Mouse (Mus musculus) midbrain, embryonic 10.5 days (tissue): ENCODE data around the gene Cyp2d11. TPM values are rescaled to one million over a fixed set of nuclear protein-coding genes. Genes with fewer than 3 reads are reported as not detected.
"Not testable (repeated sequence)": the region's sequence is repeated elsewhere in the genome, so short reads cannot be mapped to it uniquely, and the experiment has no call there.

Experiments
- DNase-seq: peaks from one replicate; pipeline ENCODE4 v3.0.0-alpha.2; 2017; ENCODE audit warnings: low spot score
- H3K27ac ChIP-seq: fragments of 300-500 bp; sonication (generic); replicated peaks from 2 replicates; pipeline ENCODE4 v1.5.1; 2016; ENCODE audit warnings: mild to moderate bottlenecking
- H3K27me3 ChIP-seq: fragments of 300-500 bp; sonication (generic); 2 replicates; pipeline ENCODE4 v1.6.1; 2016; ENCODE audit warnings: low read depth, mild to moderate bottlenecking; ENCODE audit not compliant: poor library complexity, severe bottlenecking
- H3K36me3 ChIP-seq: fragments of 300-500 bp; sonication (generic); 2 replicates; pipeline ENCODE4 v1.6.1; 2016; ENCODE audit warnings: mild to moderate bottlenecking, moderate library complexity
- H3K4me1 ChIP-seq: fragments of 300-500 bp; sonication (generic); 2 replicates; pipeline ENCODE4 v1.6.1; 2016
- H3K4me3 ChIP-seq: fragments of 300-500 bp; sonication (generic); 2 replicates; pipeline ENCODE4 v1.5.1; 2016; ENCODE audit warnings: mild to moderate bottlenecking, moderate library complexity
- H3K9me3 ChIP-seq: fragments of 300-500 bp; sonication (generic); replicated peaks from 2 replicates; pipeline ENCODE4 v1.6.1; 2016; ENCODE audit warnings: mild to moderate bottlenecking
- WGBS: fragments of 180-500 bp; shearing (Covaris S2); methylation state at CpG from one replicate; pipeline ENCODE4 v1.1.7; 2016; 5-methylcytosine and 5-hydroxymethylcytosine counted together
- polyA plus RNA-seq: library from polyadenylated mRNA; unstranded; fragments of >200 nt; fragmentation: Nextera tagmentation; extraction: Ambion mirVana; gene quantifications from 2 replicates; pipeline ENCODE4 v1.2.1, GENCODE M21; 2016

Cyp2d11 gene
- not detected in 2 replicates for polyA plus RNA-seq

GRCm38 (mm10) chr15:82393922-82394321, at the start of gene Cyp2d11:
TSS of gene Cyp2d11 (minus strand) at chr15:82394022.
- H3K4me1 ChIP-seq, H3K27me3 ChIP-seq, H3K4me3 ChIP-seq, H3K9me3 ChIP-seq, DNase-seq, H3K36me3 ChIP-seq, H3K27ac ChIP-seq: not testable (repeated sequence)
- 87% methylated on average over 2 of the region's 2 CpGs for WGBS

DNA sequence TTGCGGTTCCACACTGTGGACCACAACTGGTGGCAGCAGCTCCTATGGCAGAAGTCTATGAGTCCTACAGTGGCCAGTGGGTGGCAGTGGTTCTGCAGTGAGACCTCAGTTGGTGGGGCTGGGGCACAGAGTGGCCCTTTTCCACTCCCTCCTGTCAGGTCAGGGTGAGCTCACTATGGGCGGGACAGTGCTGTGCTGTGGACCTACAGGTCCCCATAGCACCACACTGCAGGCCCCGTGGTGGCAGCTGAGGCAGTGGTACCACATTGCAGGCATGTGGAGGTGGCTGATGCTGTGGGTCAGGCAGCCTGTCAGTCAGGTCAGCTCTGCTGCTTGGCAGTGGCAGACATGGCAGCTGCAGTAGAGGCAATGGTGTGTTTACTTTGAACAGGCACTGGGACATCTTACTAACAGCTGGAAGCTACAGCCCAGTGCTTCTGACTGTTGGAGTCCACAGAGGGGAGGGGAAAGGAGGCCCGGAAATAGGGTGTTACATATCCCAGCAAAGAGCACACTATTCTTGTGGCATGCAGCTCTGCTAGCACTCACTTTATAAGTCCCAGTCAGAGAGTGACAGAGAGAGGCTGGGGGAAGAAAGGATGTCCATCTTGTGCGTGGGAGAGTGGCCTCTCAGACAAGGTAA, 44.3 kb upstream of the Cyp2d11 start:
- no peak overlapping the region for H3K4me3 ChIP-seq
- DNase-seq, result no peak
- no peak overlapping the region for H3K27ac ChIP-seq
- H3K9me3 ChIP-seq, result peaks cover 14% of the 10 kb centered on the region
- WGBS, result 72% methylated on average over 5 of the region's 5 CpGs
- H3K27me3 ChIP-seq, result no peaks in the 10 kb centered on the region
- no peaks in the 10 kb centered on the region for H3K36me3 ChIP-seq
- no peaks in the 10 kb centered on the region for H3K4me1 ChIP-seq

GRCm38 (mm10) chr15:82435606-82436005, 41.8 kb upstream of the Cyp2d11 start:
- Histone ChIP-seq H3K4me3 (no peak overlapping the region), H3K9me3 (peaks cover 20% of the 10 kb centered on the region), H3K4me1 (no peaks in the 10 kb centered on the region), H3K27ac (no peak overlapping the region), H3K27me3 (no peaks in the 10 kb centered on the region), H3K36me3 (no peaks in the 10 kb centered on the region)
- 86% methylated on average over 2 of the region's 2 CpGs for WGBS
- DNase-seq, result no peak

DNA sequence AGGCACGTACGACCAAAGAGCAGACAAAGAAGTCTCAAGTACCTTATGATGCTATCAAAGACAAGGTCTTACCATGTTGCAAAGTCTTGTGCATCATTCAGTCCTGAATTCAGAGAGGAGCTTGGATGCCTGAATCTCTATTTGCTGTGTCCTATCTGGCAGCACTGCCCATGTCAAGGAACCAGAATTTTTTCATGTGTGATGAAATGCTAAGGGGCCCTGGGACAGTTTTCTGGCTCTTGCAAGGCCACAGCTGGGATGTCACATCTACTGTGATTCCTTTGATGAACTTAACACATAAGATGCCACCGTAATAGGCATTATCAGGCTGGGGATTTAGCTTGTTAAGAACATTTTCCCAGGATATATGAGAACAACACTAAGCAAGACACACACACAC, 41.2 kb upstream of the Cyp2d11 start:
- Histone ChIP-seq H3K4me1 (no peaks in the 10 kb centered on the region), H3K9me3 (peaks cover 21% of the 10 kb centered on the region), H3K4me3 (no peak overlapping the region), H3K36me3 (no peaks in the 10 kb centered on the region), H3K27me3 (no peaks in the 10 kb centered on the region), H3K27ac (no peak overlapping the region)
- DNase-seq, result no peak
- WGBS, result 88% methylated on average over 3 of the region's 3 CpGs

GRCm38 (mm10) chr15:82434541-82434940, 40.7 kb upstream of the Cyp2d11 start:
- no peak for DNase-seq
- Histone ChIP-seq H3K4me3 (no peak overlapping the region), H3K4me1 (no peaks in the 10 kb centered on the region), H3K27me3 (no peaks in the 10 kb centered on the region), H3K36me3 (no peaks in the 10 kb centered on the region), H3K9me3 (peaks cover 25% of the 10 kb centered on the region), H3K27ac (no peak overlapping the region)
- 91% methylated on average over 3 of the region's 3 CpGs for WGBS

GRCm38 (mm10) chr15:82433621-82434020, 39.8 kb upstream of the Cyp2d11 start:
- Histone ChIP-seq H3K4me3 (no peak overlapping the region), H3K36me3 (no peaks in the 10 kb centered on the region), H3K9me3 (peaks cover 26% of the 10 kb centered on the region), H3K27me3 (no peaks in the 10 kb centered on the region), H3K4me1 (no peaks in the 10 kb centered on the region), H3K27ac (no peak overlapping the region)
- WGBS, result 91% methylated on average over 3 of the region's 3 CpGs
- no peak for DNase-seq

DNA sequence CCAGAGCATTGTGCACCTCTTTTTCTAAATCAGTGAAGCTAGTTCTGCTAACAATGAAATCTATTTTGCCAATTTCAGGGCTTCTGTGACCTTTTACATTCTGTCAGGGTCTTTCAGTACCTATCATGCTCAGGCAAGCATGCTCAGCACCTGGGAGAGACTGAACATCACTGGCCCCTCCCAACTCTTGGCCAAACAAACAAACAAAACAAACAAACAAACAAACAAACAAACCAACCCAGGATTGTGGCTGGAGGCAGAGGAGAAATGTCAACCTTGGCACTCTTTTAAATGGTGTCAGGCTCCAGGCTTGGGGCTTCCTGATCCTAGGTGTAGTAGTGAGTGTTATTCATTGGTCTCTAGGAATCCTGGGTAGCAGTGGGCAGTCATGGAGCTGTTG, 39.3 kb upstream of the Cyp2d11 start, which contains the start of gene Cyp2d9:
Gene Cyp2d9, plus strand, starts transcription at position 301 of the 400 bp plus-strand sequence.
- peaks cover 26% of the 10 kb centered on the region for H3K9me3 ChIP-seq
- H3K4me1 ChIP-seq, result no peaks in the 10 kb centered on the region

DNA sequence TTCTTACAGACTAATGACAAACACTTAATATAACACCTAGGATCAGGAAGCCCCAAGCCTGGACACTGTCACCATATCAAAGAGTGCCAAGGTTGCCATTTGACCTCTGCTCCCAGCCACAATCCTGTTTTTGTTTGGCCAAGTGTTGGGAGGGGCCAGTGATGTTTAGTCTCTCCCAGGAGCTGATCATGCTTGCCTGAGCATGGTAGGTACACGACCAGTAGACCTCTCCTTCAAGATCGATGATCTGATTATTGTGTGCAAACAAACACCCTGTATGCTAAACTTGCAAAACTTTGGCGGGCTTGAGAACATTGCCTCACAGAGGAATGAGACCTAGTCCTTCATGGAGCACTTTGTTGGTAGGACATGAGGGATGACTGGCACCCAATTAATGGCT, 29.6 kb upstream of the Cyp2d11 start:
- H3K4me3 ChIP-seq, result no peak overlapping the region
- no peak for DNase-seq
- H3K27me3 ChIP-seq, result no peaks in the 10 kb centered on the region
- no peaks in the 10 kb centered on the region; the same call in 1 of the 2 replicates for H3K9me3 ChIP-seq
- 82% methylated on average over 3 of the region's 3 CpGs for WGBS
- no peak overlapping the region for H3K27ac ChIP-seq
- H3K36me3 ChIP-seq, result no peaks in the 10 kb centered on the region
- H3K4me1 ChIP-seq, result no peaks in the 10 kb centered on the region

More for the DNA sequence above, 39.3 kb upstream of the Cyp2d11 start, which contains the start of gene Cyp2d9:
- H3K4me3 ChIP-seq, result no peak within 1 kb of the TSS
- no peaks in the 10 kb centered on the region for H3K27me3 ChIP-seq
- H3K36me3 ChIP-seq, result no peaks in the 10 kb centered on the region
- no peak within 1 kb of the TSS for H3K27ac ChIP-seq
- no peak for DNase-seq

- Histone ChIP-seq H3K9me3 (no peaks in the 10 kb centered on the region), H3K4me3 (no peak overlapping the region), H3K27ac (no peak overlapping the region), H3K27me3 (no peaks in the 10 kb centered on the region), H3K36me3 (no peaks in the 10 kb centered on the region), H3K4me1 (no peaks in the 10 kb centered on the region)
- no peak for DNase-seq
- WGBS, result 78% methylated on average over 4 of the region's 4 CpGs
Observed at GRCm38 (mm10) chr15:82422935-82423334, 29.1 kb upstream of the Cyp2d11 start.

GRCm38 (mm10) chr15:82418616-82419015, 24.8 kb upstream of the Cyp2d11 start:
- peaks cover 11% of the 10 kb centered on the region for H3K4me1 ChIP-seq
- 80% methylated on average over 1 of the region's 1 CpGs for WGBS
- no peak overlapping the region for H3K4me3 ChIP-seq
- DNase-seq, result no peak
- H3K27me3 ChIP-seq, result no peaks in the 10 kb centered on the region
- H3K9me3 ChIP-seq, result no peaks in the 10 kb centered on the region
- no peaks in the 10 kb centered on the region for H3K36me3 ChIP-seq
- H3K27ac ChIP-seq, result no peak overlapping the region

DNA sequence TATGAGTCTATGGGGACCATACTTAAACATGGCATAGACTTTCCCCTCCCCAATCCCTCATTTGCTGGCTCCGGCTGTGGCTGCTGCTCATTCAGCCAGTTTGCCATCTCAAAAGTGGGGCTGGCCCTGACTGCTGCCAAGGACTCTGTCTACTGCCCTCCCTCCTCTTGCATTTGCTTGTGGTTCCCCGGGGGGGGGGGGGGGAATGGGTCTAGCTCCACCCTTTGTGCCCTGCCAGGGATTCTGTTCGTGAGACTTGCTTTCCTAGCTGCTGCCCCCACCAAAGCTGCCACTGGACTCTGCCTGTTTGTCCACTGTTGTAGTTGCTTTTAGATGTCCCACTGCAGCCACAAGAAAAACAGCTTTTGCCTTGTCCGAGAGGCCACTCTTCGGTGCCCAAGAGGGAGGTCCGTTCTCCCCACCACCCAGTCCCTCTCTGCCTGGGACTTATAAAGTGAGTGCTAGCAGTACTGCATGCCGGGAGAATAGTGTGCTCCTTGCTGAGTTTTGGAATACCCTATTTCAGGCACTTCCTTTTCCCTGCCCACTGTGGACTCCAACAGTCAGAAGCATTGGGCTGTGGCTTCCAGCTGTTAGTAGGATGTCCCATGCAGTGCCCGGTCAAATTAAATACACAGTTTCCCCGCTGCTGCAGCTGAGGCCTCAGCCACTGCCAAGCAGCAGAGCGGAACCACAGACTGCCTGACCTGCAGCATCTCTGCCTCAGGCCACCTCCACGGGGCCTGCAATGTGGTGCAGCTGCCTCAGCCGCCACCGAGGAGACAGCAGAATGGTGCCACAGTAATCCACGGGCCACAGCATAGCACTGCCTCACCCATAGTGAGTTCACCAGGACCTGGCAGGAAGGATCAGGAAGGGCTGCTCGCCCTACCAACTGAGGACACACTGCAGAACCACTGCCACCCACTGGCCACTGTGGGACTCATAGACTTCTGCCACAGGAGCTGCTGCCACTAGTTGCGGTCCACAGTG, 23.3 kb upstream of the Cyp2d11 start:
- Histone ChIP-seq H3K4me1 (peaks cover 11% of the 10 kb centered on the region), H3K4me3 (peak overlapping the region; percentile 38), H3K9me3 (no peaks in the 10 kb centered on the region), H3K27ac (peak overlapping the region; percentile 69), H3K27me3 (no peaks in the 10 kb centered on the region), H3K36me3 (no peaks in the 10 kb centered on the region)
- 21% methylated on average over 16 of the region's 16 CpGs for WGBS
- DNase-seq, result peak; percentile 75

DNA sequence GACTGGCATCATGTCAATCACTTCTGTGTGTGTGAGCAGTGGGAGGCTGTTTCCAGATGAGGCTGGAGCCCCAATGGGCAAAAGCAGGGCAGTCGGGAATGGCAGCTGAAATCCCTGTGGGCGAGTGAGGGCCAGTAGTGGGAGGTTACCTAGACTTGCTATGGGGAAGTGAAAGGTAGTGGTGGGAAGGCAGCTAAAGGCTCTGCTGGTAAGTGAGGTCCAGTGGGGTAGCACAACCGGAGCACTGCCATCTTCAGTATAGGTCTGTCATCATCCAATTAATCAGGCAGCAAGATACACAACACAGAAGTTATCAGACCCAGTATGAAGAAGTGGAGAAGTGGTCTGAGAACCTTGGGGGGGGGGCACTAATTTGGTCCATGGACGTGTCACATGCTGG, 13.7 kb upstream of the Cyp2d11 start:
- Histone ChIP-seq H3K4me1 (peaks cover under 1% of the 10 kb centered on the region; the same call in 1 of the 2 replicates), H3K36me3 (no peaks in the 10 kb centered on the region), H3K27ac (no peak overlapping the region), H3K9me3 (no peaks in the 10 kb centered on the region), H3K4me3 (no peak overlapping the region), H3K27me3 (no peaks in the 10 kb centered on the region)
- DNase-seq, result no peak
- WGBS, result 89% methylated on average over 4 of the region's 4 CpGs

DNA sequence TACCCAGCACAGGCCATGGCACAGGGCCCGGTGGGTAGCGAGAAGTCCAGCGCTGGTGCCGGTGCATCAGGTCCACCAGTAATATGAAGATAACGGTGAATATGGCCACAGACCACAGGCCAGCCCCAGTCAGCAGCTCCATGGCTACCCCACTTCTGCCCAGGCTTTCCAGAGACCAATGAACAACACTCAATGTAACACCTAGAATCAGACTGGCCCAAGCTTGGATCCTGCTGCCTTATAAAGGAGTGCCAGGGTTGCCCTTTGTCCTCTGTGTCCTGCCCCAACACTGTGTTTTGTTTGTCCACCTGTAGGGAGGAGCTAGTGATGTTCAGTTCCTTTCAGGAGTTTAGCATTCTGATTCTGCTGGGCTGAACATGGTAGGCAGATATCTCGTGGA, 13.2 kb upstream of the Cyp2d11 start, which contains the start of gene Cyp2d10:
Gene Cyp2d10, minus strand, starts transcription at position 215 of the 400 bp plus-strand sequence.
- no peaks in the 10 kb centered on the region for H3K27me3 ChIP-seq
- peaks cover 6% of the 10 kb centered on the region for H3K4me1 ChIP-seq
- DNase-seq, result no peak
- H3K36me3 ChIP-seq, result no peaks in the 10 kb centered on the region
- WGBS, result 94% methylated on average over 6 of the region's 6 CpGs
- no peaks in the 10 kb centered on the region for H3K9me3 ChIP-seq
- no peak within 1 kb of the TSS for H3K4me3 ChIP-seq
- H3K27ac ChIP-seq, result no peak within 1 kb of the TSS
